ENCODE assay signal across 29 mouse cellular contexts in the genomic region with DNA sequence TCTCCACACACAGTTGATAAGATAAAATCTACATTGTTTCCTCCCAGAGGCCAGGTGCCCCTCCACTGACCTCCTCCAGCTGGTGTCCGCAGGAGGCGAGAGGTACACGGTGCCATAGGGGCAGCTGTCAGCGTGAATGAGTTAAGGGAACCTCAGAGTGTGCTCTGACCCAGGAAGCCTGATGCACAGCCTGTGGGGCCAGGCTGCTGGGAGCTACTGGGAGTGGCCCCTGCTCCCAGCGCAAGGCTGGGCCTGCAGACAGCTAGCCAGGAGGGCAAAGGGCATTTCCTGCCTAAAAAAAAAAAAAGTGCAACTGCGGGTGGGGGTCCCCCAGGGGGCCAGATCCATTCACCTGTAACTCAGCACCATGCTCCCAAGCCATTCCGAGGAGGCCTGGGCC. TPM values are rescaled to one million over a fixed set of nuclear protein-coding genes. Genes with fewer than 3 reads are reported as not detected.
DNase-seq lines count a peak whose midpoint lies in the region; ATAC-seq and TF ChIP-seq lines count a peak whose summit lies in the region.
"Had no signal": no experiment of that assay in that cellular context is flagged by ENCODE, and none has a peak within 500 bp of the region (broad histone marks: within the 10 kb centered on the region; RNA-seq: fewer than 3 reads in every experiment).

No protein-coding gene starts in this region.

- H3K4me2 ChIP-seq in hindbrain, embryonic 11.5 days (replicated peaks; ENCODE audit: low read depth, low read length), result no peak overlapping the region
- no peak overlapping the region for H3K4me2 ChIP-seq in hindbrain, embryonic 16.5 days (ENCODE audit: low read length)
- no peak overlapping the region for H3K4me2 ChIP-seq in stomach, embryonic 16.5 days (ENCODE audit: low read depth, low read length)
- no peak overlapping the region for H3K4me2 ChIP-seq in stomach, postnatal 0 days (replicated peaks; ENCODE audit: low read depth)
- H3K4me2 ChIP-seq in neural tube, embryonic 15.5 days, result no peak overlapping the region
- H3K4me2 ChIP-seq: embryonic facial prominence, embryonic 15.5 days; forebrain, embryonic 12.5 days; hindbrain, embryonic 12.5 days; limb, embryonic 15.5 days; midbrain, embryonic 15.5 days; stomach, embryonic 15.5 days had no signal

- H3K4me1 ChIP-seq in hindbrain, embryonic 11.5 days (replicated peaks; ENCODE audit: control insufficient read depth, insufficient read depth, low read length), result peaks cover 7% of the 10 kb centered on the region; the same call in 1 of the 2 replicates
- peaks cover 22% of the 10 kb centered on the region for H3K4me1 ChIP-seq in hindbrain, embryonic 16.5 days (ENCODE audit: control insufficient read depth, insufficient read depth, low read depth, low read length)
- H3K4me1 ChIP-seq in stomach, embryonic 16.5 days (ENCODE audit: control insufficient read depth, insufficient read depth, low read length), result peaks cover 51% of the 10 kb centered on the region
- peaks cover 22% of the 10 kb centered on the region for H3K4me1 ChIP-seq in stomach, postnatal 0 days (replicated peaks; ENCODE audit: control insufficient read depth, insufficient read depth)
- peaks cover 29% of the 10 kb centered on the region for H3K4me1 ChIP-seq in neural tube, embryonic 15.5 days

- no peaks in the 10 kb centered on the region for H3K9me3 ChIP-seq in hindbrain, embryonic 11.5 days (ENCODE audit: control insufficient read depth, low read length)
- H3K9me3 ChIP-seq in hindbrain, embryonic 16.5 days (ENCODE audit: control insufficient read depth, low read length), result no peaks in the 10 kb centered on the region
- H3K9me3 ChIP-seq in stomach, embryonic 16.5 days (replicated peaks; ENCODE audit: control insufficient read depth, low read length), result no peaks in the 10 kb centered on the region
- no peaks in the 10 kb centered on the region for H3K9me3 ChIP-seq in stomach, postnatal 0 days (ENCODE audit: control insufficient read depth, low read length)
- H3K9me3 ChIP-seq in neural tube, embryonic 15.5 days (replicated peaks), result no peaks in the 10 kb centered on the region
- H3K9me3 ChIP-seq: embryonic facial prominence, embryonic 15.5 days; hindbrain, embryonic 12.5 days; limb, embryonic 15.5 days; midbrain, embryonic 10.5 days; midbrain, embryonic 15.5 days; stomach, embryonic 15.5 days had no signal

- TF ChIP-seq CTCF in stomach, postnatal 0 days (IDR thresholded peaks at IDR 0.05; ENCODE audit: low read depth), result no peak

- H3K36me3 ChIP-seq in hindbrain, embryonic 11.5 days (ENCODE audit: control insufficient read depth, insufficient read depth, low read length), result no peaks in the 10 kb centered on the region
- H3K36me3 ChIP-seq in hindbrain, embryonic 16.5 days (ENCODE audit: control insufficient read depth, insufficient read depth, low read length), result peaks cover 4% of the 10 kb centered on the region; the same call in 1 of the 2 replicates
- H3K36me3 ChIP-seq in stomach, embryonic 16.5 days (ENCODE audit: control insufficient read depth, insufficient read depth, low read length), result peaks cover 4% of the 10 kb centered on the region; the same call in 1 of the 2 replicates
- 0 out of 2 replicates have a peak, but pooled peaks cover 2% of the 10 kb centered on the region for H3K36me3 ChIP-seq in stomach, postnatal 0 days (ENCODE audit: control insufficient read depth, insufficient read depth, low read length)
- H3K36me3 ChIP-seq in neural tube, embryonic 15.5 days, result peaks cover 29% of the 10 kb centered on the region

- no peak overlapping the region for H3K27ac ChIP-seq in hindbrain, embryonic 11.5 days (ENCODE audit: low read depth, low read length)
- no peak overlapping the region for H3K27ac ChIP-seq in hindbrain, embryonic 16.5 days (ENCODE audit: low read depth, low read length)
- H3K27ac ChIP-seq in stomach, embryonic 16.5 days (ENCODE audit: low read length), result peak overlapping the region; percentile 11
- H3K27ac ChIP-seq in stomach, postnatal 0 days (replicated peaks), result no peak overlapping the region
- H3K27ac ChIP-seq in neural tube, embryonic 15.5 days (replicated peaks), result no peak overlapping the region
- H3K27ac ChIP-seq: forebrain, embryonic 12.5 days; hindbrain, embryonic 12.5 days; kidney, postnatal 0 days; midbrain, embryonic 15.5 days; stomach, embryonic 15.5 days had no signal

- WGBS in hindbrain, embryonic 11.5 days, result 45% methylated on average over 7 of the region's 7 CpGs
- 70% methylated on average over 6 of the region's 7 CpGs for WGBS in hindbrain, embryonic 16.5 days
- WGBS in stomach, embryonic 16.5 days, result 35% methylated on average over 7 of the region's 7 CpGs
- 31% methylated on average over 7 of the region's 7 CpGs for WGBS in stomach, postnatal 0 days
- 62% methylated on average over 7 of the region's 7 CpGs for WGBS in neural tube, embryonic 15.5 days

- ATAC-seq in hindbrain, embryonic 11.5 days (ENCODE audit: low FRiP score), result no peak
- ATAC-seq in hindbrain, embryonic 16.5 days, result no peak
- ATAC-seq in stomach, embryonic 16.5 days (ENCODE audit: insufficient read depth, low FRiP score), result no peak
- no peak for ATAC-seq in stomach, postnatal 0 days (ENCODE audit: low FRiP score, low TSS enrichment)
- no peak for ATAC-seq in neural tube, embryonic 15.5 days (ENCODE audit: low FRiP score)
- no peak for ATAC-seq in megakaryocyte-erythroid progenitor cell, adult 5-6 weeks (replicated peaks; ENCODE audit: low FRiP score, low TSS enrichment, poor library complexity, severe bottlenecking)
- ATAC-seq: forebrain, postnatal 0 days; midbrain, embryonic 15.5 days; Patski had no signal

- TF ChIP-seq EP300 in stomach, postnatal 0 days (optimal IDR thresholded peaks at IDR 0.05), result no peak

- H3K4me3 ChIP-seq in hindbrain, embryonic 11.5 days (ENCODE audit: low read depth, low read length), result no peak overlapping the region
- H3K4me3 ChIP-seq in hindbrain, embryonic 16.5 days (ENCODE audit: low read length), result no peak overlapping the region
- H3K4me3 ChIP-seq in stomach, embryonic 16.5 days (replicated peaks; ENCODE audit: low read length), result no peak overlapping the region
- H3K4me3 ChIP-seq in stomach, postnatal 0 days (ENCODE audit: low read depth, low read length), result no peak overlapping the region
- no peak overlapping the region for H3K4me3 ChIP-seq in neural tube, embryonic 15.5 days (replicated peaks)
- H3K4me3 ChIP-seq: embryonic facial prominence, embryonic 15.5 days; forebrain, embryonic 12.5 days; hindbrain, embryonic 12.5 days; limb, embryonic 15.5 days; midbrain, embryonic 10.5 days; midbrain, embryonic 15.5 days; stomach, embryonic 15.5 days had no signal

- 0 out of 2 replicates have a peak overlapping the region, but pooled peaks have one; percentile 8 for H3K9ac ChIP-seq in hindbrain, embryonic 11.5 days (ENCODE audit: low read depth, low read length)
- H3K9ac ChIP-seq in hindbrain, embryonic 16.5 days (ENCODE audit: low read depth, low read length), result no peak overlapping the region
- H3K9ac ChIP-seq in stomach, embryonic 16.5 days (ENCODE audit: low read length), result no peak overlapping the region
- no peak overlapping the region for H3K9ac ChIP-seq in stomach, postnatal 0 days (ENCODE audit: low read length)
- H3K9ac ChIP-seq in neural tube, embryonic 15.5 days (replicated peaks), result no peak overlapping the region
- H3K9ac ChIP-seq: embryonic facial prominence, embryonic 15.5 days; forebrain, embryonic 12.5 days; forebrain, postnatal 0 days; hindbrain, embryonic 12.5 days; limb, embryonic 15.5 days; midbrain, embryonic 15.5 days; stomach, embryonic 15.5 days had no signal

- no peaks in the 10 kb centered on the region for H3K27me3 ChIP-seq in hindbrain, embryonic 11.5 days (ENCODE audit: control insufficient read depth, insufficient read depth, low read length)
- H3K27me3 ChIP-seq in hindbrain, embryonic 16.5 days (replicated peaks; ENCODE audit: control insufficient read depth, insufficient read depth, low read length), result no peaks in the 10 kb centered on the region
- H3K27me3 ChIP-seq in stomach, embryonic 16.5 days (ENCODE audit: control insufficient read depth, insufficient read depth, low read length), result no peaks in the 10 kb centered on the region
- no peaks in the 10 kb centered on the region for H3K27me3 ChIP-seq in stomach, postnatal 0 days (ENCODE audit: control insufficient read depth, insufficient read depth, low read length)
- H3K27me3 ChIP-seq in neural tube, embryonic 15.5 days (replicated peaks), result no peaks in the 10 kb centered on the region
- H3K27me3 ChIP-seq: embryonic facial prominence, embryonic 15.5 days; forebrain, embryonic 12.5 days; hindbrain, embryonic 12.5 days; limb, embryonic 15.5 days; midbrain, embryonic 15.5 days; Patski; stomach, embryonic 15.5 days had no signal

- no peak for DNase-seq in hindbrain, embryonic 11.5 days (ENCODE audit: low spot score)
- peak; percentile 18 for DNase-seq in kidney, postnatal 14 days
- no peak for DNase-seq in kidney, postnatal 25 days
- no peak for DNase-seq in stomach, postnatal 0 days (ENCODE audit: low spot score)
- DNase-seq: adrenal gland, postnatal 10 days; cerebellum, adult 11 months; forebrain, postnatal 0 days; heart, postnatal 14 days; layer of hippocampus, postnatal 36 days; left cerebral cortex, postnatal 4 days; lung, adult 18-20 months; lung, postnatal 14 days; right cerebral cortex, postnatal 25 days; thymus, adult 18-20 months; thymus, postnatal 25 days had no signal

RNA-seq across cellular contexts. Expression of a gene that starts 31.8 kb away (rescaled TPM):
- polyA plus RNA-seq in hindbrain, embryonic 11.5 days (2014; fragmentation: Nextera tagmentation; extraction: Ambion mirVana), result 0.08 and 0.11 TPM in 2 replicates
- 0.58 and 2.8 TPM in 2 replicates for polyA plus RNA-seq in hindbrain, embryonic 16.5 days (2015; fragmentation: Nextera tagmentation; extraction: Ambion mirVana)
- polyA plus RNA-seq in stomach, embryonic 16.5 days (2015; fragmentation: Nextera tagmentation; extraction: Ambion mirVana), result 0.15 and 0.25 TPM in 2 replicates
- 0.15 and 0.42 TPM in 2 replicates for polyA plus RNA-seq in stomach, postnatal 0 days (2015; fragmentation: Nextera tagmentation; extraction: Ambion mirVana)
- 3.1 and 6.4 TPM in 2 replicates for polyA plus RNA-seq in neural tube, embryonic 15.5 days (2015; fragmentation: Nextera tagmentation; extraction: Ambion mirVana)
- 0.15 and 1.2 TPM in 2 replicates for total RNA-seq in megakaryocyte-erythroid progenitor cell, adult 5-6 weeks (2014; fragmentation: Nextera tagmentation)
- total RNA-seq in megakaryocyte-erythroid progenitor cell, adult 5-6 weeks (2017), result 2.3 TPM in 1 of 2 replicates, not detected in the other
- total RNA-seq: MEL had no signal

RNA-seq across cellular contexts. Expression of a gene that starts 34.2 kb away (rescaled TPM):
- polyA plus RNA-seq in hindbrain, embryonic 11.5 days (2014; fragmentation: Nextera tagmentation; extraction: Ambion mirVana), result 13.6 and 14.2 TPM in 2 replicates
- polyA plus RNA-seq in hindbrain, embryonic 16.5 days (2015; fragmentation: Nextera tagmentation; extraction: Ambion mirVana), result 45.9 and 55.1 TPM in 2 replicates
- polyA plus RNA-seq in stomach, embryonic 16.5 days (2015; fragmentation: Nextera tagmentation; extraction: Ambion mirVana), result 13.9 and 16.2 TPM in 2 replicates
- polyA plus RNA-seq in stomach, postnatal 0 days (2015; fragmentation: Nextera tagmentation; extraction: Ambion mirVana), result 8.0 and 8.4 TPM in 2 replicates
- polyA plus RNA-seq in neural tube, embryonic 15.5 days (2015; fragmentation: Nextera tagmentation; extraction: Ambion mirVana), result 44.9 and 45.6 TPM in 2 replicates
- 15.6 and 21.7 TPM in 2 replicates for total RNA-seq in megakaryocyte-erythroid progenitor cell, adult 5-6 weeks (2014; fragmentation: Nextera tagmentation)
- total RNA-seq in megakaryocyte-erythroid progenitor cell, adult 5-6 weeks (2017), result 1.1 and 1.3 TPM in 2 replicates

RNA-seq across cellular contexts. Expression of a gene that starts 52.1 kb away (rescaled TPM):
- 21.4 TPM in 2 replicates for polyA plus RNA-seq in hindbrain, embryonic 11.5 days (2014; fragmentation: Nextera tagmentation; extraction: Ambion mirVana)
- 7.4 and 10.1 TPM in 2 replicates for polyA plus RNA-seq in hindbrain, embryonic 16.5 days (2015; fragmentation: Nextera tagmentation; extraction: Ambion mirVana)
- 7.4 and 8.2 TPM in 2 replicates for polyA plus RNA-seq in stomach, embryonic 16.5 days (2015; fragmentation: Nextera tagmentation; extraction: Ambion mirVana)
- 9.5 and 9.6 TPM in 2 replicates for polyA plus RNA-seq in stomach, postnatal 0 days (2015; fragmentation: Nextera tagmentation; extraction: Ambion mirVana)
- polyA plus RNA-seq in neural tube, embryonic 15.5 days (2015; fragmentation: Nextera tagmentation; extraction: Ambion mirVana), result 11.8 and 12.6 TPM in 2 replicates
- total RNA-seq in megakaryocyte-erythroid progenitor cell, adult 5-6 weeks (2014; fragmentation: Nextera tagmentation), result 44.1 and 46.9 TPM in 2 replicates
- 26.7 and 46.7 TPM in 2 replicates for total RNA-seq in megakaryocyte-erythroid progenitor cell, adult 5-6 weeks (2017)
